Mouse (Mus musculus) liver, adult 2 months (tissue): Measurements from ENCODE around the gene Paxbp1. TPM values are rescaled to one million over a fixed set of nuclear protein-coding genes. Genes with fewer than 3 reads are reported as not detected.

Source experiments
- DNase-seq: peaks from one replicate; pipeline ENCODE4 v3.0.0-alpha.2; 2011; ENCODE audit warnings: low read depth, low spot score; ENCODE audit errors: extremely low read depth
- H3K27ac ChIP-seq: fragments of 200-500 bp; replicated peaks from 2 replicates; pipeline ENCODE4 v1.5.1; 2012; ENCODE audit warnings: low read depth, mild to moderate bottlenecking, control low read depth, inconsistent platforms, low read length; ENCODE audit not compliant: insufficient read depth
- H3K27me3 ChIP-seq: fragments of 200-500 bp; 2 replicates; pipeline ENCODE4 v1.6.1; 2012; ENCODE audit warnings: mild to moderate bottlenecking, moderate library complexity, low read length, inconsistent platforms; ENCODE audit not compliant: control insufficient read depth, insufficient read depth
- H3K36me3 ChIP-seq: fragments of 200-500 bp; 2 replicates; pipeline ENCODE4 v1.6.1; 2012; ENCODE audit warnings: low read length, inconsistent platforms; ENCODE audit not compliant: control insufficient read depth, insufficient read depth
- H3K4me1 ChIP-seq: fragments of 200-500 bp; 2 replicates; pipeline ENCODE4 v1.6.1; 2011; ENCODE audit warnings: low read length; ENCODE audit not compliant: control insufficient read depth, insufficient read depth
- H3K4me3 ChIP-seq: fragments of 200-500 bp; 2 replicates; pipeline ENCODE4 v1.5.1; 2011; ENCODE audit warnings: low read depth, mild to moderate bottlenecking, control low read depth, low read length, moderate library complexity; ENCODE audit not compliant: insufficient read depth
- H3K79me2 ChIP-seq: fragments of 200-500 bp; 2 replicates; pipeline ENCODE4 v1.6.1; 2012; ENCODE audit warnings: inconsistent platforms, mild to moderate bottlenecking, low read length, moderate library complexity; ENCODE audit not compliant: control insufficient read depth, insufficient read depth
- H3K9ac ChIP-seq: fragments of 200-500 bp; 2 replicates; pipeline ENCODE4 v1.6.1; 2012; ENCODE audit warnings: low read depth, mild to moderate bottlenecking, control low read depth, inconsistent platforms, low read length
- CTCF ChIP-seq: fragments of 200-500 bp; IDR thresholded peaks from 2 replicates; pipeline ENCODE4 v1.5.1; 2011; ENCODE audit warnings: low read depth, low read length, control low read depth
- POLR2A ChIP-seq: fragments of 200-500 bp; IDR thresholded peaks from 2 replicates; pipeline ENCODE4 v1.6.1; 2011; ENCODE audit warnings: low read length, control low read depth; ENCODE audit not compliant: insufficient read depth; ENCODE audit errors: extremely low read depth
- WGBS: fragments of 180-500 bp; shearing (Covaris S2); methylation state at CpG from one replicate; pipeline ENCODE4 v1.1.7; 2018; 5-methylcytosine and 5-hydroxymethylcytosine counted together
- polyA plus RNA-seq: library from polyadenylated mRNA; depleted of rRNA; stranded (reverse); fragments of >200 nt; gene quantifications from 2 replicates; pipeline ENCODE4 v1.2.3, GENCODE M21; 2012; rRNA removed
- total RNA-seq: library from RNA; depleted of rRNA; stranded (reverse); fragments of >200 nt; gene quantifications from 2 replicates; pipeline ENCODE4 v1.2.3, GENCODE M21; 2014; rRNA removed

Paxbp1 gene
- total RNA-seq (24.1 and 26.1 TPM in 2 replicates), polyA plus RNA-seq (4.8 and 8.1 TPM in 2 replicates)

DNA sequence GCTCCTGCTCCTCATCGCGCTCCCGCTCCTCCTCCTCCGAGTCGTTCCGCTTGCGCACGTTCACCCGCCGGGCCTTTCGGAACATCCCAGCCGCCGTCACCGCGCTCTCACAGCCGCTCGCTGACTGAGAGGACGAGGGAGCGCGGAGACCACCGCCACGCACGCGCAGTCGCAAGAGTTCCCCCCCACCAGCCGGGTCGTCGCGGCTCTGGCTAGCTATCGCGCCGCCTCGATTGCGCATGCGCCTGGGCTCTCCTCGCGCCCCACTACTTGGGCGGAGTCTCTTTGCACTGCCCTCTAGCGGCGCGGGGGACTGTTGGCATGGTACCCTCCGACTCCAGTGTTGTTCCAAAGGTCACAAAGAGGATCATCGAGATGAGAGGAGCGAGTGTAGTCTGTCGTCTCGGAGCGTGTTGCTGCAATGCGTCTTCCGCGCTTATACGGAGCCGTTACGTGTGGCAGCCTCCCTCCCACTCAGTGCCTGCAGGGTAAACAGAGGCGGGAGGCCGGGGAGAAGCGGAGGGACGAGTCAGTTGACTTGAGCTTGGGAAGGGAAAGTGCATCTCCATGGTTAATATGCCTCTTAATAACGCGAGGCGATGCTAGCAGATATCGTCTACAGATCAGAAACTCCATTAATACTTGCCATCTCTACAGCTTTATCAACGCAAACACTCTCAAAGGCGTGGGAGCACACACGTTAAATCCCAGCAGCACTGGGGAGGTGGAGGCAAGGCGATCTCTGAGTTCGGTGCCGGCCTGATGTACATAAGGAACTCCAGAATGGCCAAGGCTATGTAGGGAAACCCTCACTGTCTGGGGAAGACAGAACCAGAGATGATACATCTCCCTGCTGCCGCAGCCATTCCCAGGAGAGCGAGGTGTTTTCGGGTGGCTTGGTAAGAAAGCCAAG is at the start of gene Paxbp1:
Gene Paxbp1 (minus strand): TSS at position 274 of the 913 bp plus-strand sequence.
- 1% methylated on average over 70 of the region's 70 CpGs for WGBS
- TF ChIP-seq POLR2A (peak; percentile 72; the same call in 1 of the 2 replicates), CTCF (peak; percentile 93)
- H3K4me1 ChIP-seq: peaks cover 5% of the 10 kb centered on the region; the same call in 1 of the 2 replicates
- no peaks in the 10 kb centered on the region for H3K27me3 ChIP-seq
- no peaks in the 10 kb centered on the region; the same call in 1 of the 2 replicates for H3K36me3 ChIP-seq
- peak within 1 kb of the TSS; percentile 78 for H3K4me3 ChIP-seq
- peak; percentile 93 for DNase-seq
- peaks cover 6% of the 10 kb centered on the region; the same call in 1 of the 2 replicates for H3K79me2 ChIP-seq
- peak within 1 kb of the TSS; percentile 63 for H3K27ac ChIP-seq
- peak within 1 kb of the TSS; percentile 91 for H3K9ac ChIP-seq

DNA sequence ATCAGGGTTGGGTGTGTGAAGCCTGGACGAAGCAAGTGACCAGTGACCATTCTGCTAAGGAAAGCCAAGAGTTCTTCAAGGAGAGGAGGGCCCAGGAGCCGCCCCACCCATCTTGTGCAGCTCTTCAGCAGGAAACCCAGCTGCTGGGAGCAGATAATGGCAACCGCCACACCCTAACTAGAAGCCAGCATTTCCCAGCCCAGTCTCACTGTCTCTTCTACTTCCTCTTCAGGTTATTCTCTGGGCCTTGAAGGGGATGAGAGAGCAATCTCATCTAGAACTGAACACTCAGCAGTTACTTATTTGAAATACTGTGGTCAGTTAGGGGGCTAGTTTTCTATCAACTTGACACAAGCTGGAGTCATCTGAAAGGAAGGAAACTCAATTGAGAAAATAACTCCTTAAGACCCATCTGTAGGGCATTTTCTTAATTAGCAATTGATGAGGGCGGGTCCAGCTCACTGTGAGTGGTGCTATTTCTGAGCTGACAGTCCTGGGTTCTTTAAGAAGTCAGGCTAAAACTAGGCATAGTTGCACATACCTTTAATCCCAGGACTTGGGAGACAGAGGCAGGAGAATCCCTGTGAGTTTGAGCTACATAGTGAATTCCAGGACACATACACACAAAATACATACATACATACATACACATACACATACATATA is 42.4 kb upstream of the Paxbp1 start:
- 0 out of 2 replicates have a peak, but pooled peaks cover 2% of the 10 kb centered on the region for H3K27me3 ChIP-seq
- H3K79me2 ChIP-seq: no peaks in the 10 kb centered on the region
- H3K4me3 ChIP-seq: no peak overlapping the region
- no peak for TF ChIP-seq CTCF
- no peak for TF ChIP-seq POLR2A
- H3K9ac ChIP-seq: no peak overlapping the region
- no peaks in the 10 kb centered on the region for H3K36me3 ChIP-seq
- H3K27ac ChIP-seq: no peak overlapping the region
- H3K4me1 ChIP-seq: peaks cover 10% of the 10 kb centered on the region
- no peak for DNase-seq
- WGBS: 66% methylated on average over 4 of the region's 4 CpGs

DNA sequence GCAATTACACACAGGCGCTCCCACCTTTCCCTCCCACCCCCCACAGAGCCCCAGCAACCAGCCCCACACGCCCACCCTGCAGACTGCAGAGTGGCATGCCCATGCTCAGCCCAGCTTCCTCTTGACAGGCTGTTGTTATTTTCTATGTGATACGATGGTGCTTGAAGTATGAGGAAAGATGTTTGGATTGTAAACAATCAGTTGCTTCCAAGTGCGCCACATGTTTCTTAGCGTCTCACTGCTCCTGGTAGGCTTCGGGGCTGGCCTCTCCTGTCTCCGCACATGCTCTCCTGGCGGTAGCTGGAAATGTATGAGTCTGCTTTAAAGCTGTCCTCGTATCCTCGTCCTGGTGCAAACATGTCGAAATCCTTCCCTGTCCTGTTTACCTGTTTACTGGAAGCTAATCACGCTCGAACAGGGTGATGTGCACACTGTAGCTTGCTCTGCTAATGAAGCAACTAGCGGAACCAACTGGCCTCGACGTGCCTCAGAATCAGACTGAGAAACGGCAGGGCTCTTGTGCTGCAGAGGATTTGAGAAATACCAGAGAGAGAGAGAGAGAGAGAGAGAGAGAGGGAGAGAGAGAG is 41.0 kb upstream of the Paxbp1 start:
- H3K4me1 ChIP-seq: peaks cover 10% of the 10 kb centered on the region
- no peak for TF ChIP-seq POLR2A
- TF ChIP-seq CTCF: no peak
- WGBS: 18% methylated on average over 17 of the region's 17 CpGs

DNA sequence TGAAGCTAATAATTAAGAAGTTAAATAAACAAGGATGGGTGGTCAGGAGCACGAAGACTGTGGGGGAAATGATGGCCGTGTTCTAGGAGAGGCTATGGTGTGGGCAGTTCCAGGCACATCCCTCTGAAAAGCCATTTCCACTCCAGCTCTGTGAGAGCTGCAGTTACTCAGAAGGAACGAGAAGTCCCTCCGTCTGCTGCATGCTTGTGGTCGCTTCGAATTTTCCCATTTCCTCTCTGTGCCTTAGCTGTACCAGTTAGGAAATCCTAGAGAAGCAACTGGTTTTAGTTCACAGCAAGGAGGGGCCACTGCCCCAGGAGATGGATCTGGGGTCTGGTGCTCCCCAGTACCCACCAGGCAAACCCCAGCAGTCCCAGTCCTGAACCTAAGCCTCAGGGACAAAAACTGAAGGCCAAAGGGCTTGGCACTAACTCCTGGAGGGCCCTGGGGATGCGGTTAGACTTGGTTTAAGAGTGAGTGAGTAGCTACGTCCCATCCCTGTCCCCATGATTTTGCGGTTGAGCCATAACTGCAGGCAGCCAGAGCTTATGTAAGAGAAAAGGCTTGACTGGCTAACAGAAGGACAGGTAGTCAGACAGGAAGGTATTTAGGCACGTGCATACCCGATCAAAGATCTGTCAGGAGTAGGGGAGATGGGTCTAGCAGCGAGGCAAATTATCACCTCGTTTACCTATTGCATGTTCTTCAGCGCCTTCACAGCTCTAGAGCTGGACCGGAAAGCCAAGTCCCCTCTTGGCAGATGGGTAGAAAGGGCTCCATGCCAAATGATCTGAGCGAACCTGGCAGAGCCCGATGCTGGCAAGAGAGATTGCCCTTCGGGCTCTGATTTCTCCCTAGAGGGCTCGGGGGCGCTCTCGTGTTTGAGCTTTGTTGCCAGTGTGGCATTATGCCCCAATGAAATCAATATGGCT is 40.2 kb upstream of the Paxbp1 start:
- peak; percentile 85 for DNase-seq
- Histone ChIP-seq H3K36me3 (no peaks in the 10 kb centered on the region), H3K79me2 (no peaks in the 10 kb centered on the region), H3K27me3 (0 out of 2 replicates have a peak, but pooled peaks cover 2% of the 10 kb centered on the region), H3K4me3 (no peak overlapping the region), H3K9ac (no peak overlapping the region), H3K4me1 (peaks cover 10% of the 10 kb centered on the region), H3K27ac (no peak overlapping the region)
- no peak for TF ChIP-seq CTCF
- WGBS: 53% methylated on average over 21 of the region's 21 CpGs

More for the DNA sequence above, 41.0 kb upstream of the Paxbp1 start:
- no peak overlapping the region for H3K27ac ChIP-seq
- peak; percentile 85 for DNase-seq
- no peaks in the 10 kb centered on the region for H3K36me3 ChIP-seq
- 0 out of 2 replicates have a peak overlapping the region, but pooled peaks have one; percentile 9 for H3K4me3 ChIP-seq
- 0 out of 2 replicates have a peak, but pooled peaks cover 2% of the 10 kb centered on the region for H3K27me3 ChIP-seq
- H3K9ac ChIP-seq: peak overlapping the region; percentile 0; the same call in 1 of the 2 replicates
- no peaks in the 10 kb centered on the region for H3K79me2 ChIP-seq
